Mouse (Mus musculus) intestine, postnatal 0 days (tissue): Measurements from ENCODE around the gene Tgfbr3. TPM values are rescaled to one million over a fixed set of nuclear protein-coding genes. Genes with fewer than 3 reads are reported as not detected.

Source experiments
- ATAC-seq: fragments of 200-750 bp; cut with Nextera tagmentation; 2 replicates; pipeline ENCODE4 v1.8.0; 2017; ENCODE audit warnings: mild to moderate bottlenecking, moderate TSS enrichment, moderate library complexity
- H3K27ac ChIP-seq: fragments of 300-500 bp; sonication (generic); 2 replicates; pipeline ENCODE4 v1.5.1; 2014; ENCODE audit warnings: mild to moderate bottlenecking, low read depth, low read length, moderate library complexity
- H3K27me3 ChIP-seq: fragments of 300-500 bp; sonication (generic); replicated peaks from 2 replicates; pipeline ENCODE4 v1.6.1; 2014; ENCODE audit warnings: low read length, mixed read lengths; ENCODE audit not compliant: control insufficient read depth, insufficient read depth
- H3K36me3 ChIP-seq: fragments of 300-500 bp; sonication (generic); 2 replicates; pipeline ENCODE4 v1.6.1; 2014; ENCODE audit warnings: mild to moderate bottlenecking, moderate library complexity; ENCODE audit not compliant: control insufficient read depth, insufficient read depth
- H3K4me1 ChIP-seq: fragments of 300-500 bp; sonication (generic); replicated peaks from 2 replicates; pipeline ENCODE4 v1.6.1; 2014; ENCODE audit warnings: antibody characterized with exemption, low read length, mixed read lengths; ENCODE audit not compliant: control insufficient read depth, insufficient read depth
- H3K4me2 ChIP-seq: fragments of 300-500 bp; sonication (generic); replicated peaks from 2 replicates; pipeline ENCODE4 v1.6.1; 2014; ENCODE audit warnings: low read depth, mild to moderate bottlenecking, moderate library complexity
- H3K4me3 ChIP-seq: fragments of 300-500 bp; sonication (generic); 2 replicates; pipeline ENCODE4 v1.5.1; 2014; ENCODE audit warnings: low read depth, low read length
- H3K9ac ChIP-seq: fragments of 300-500 bp; sonication (generic); 2 replicates; pipeline ENCODE4 v1.6.1; 2014; ENCODE audit warnings: mild to moderate bottlenecking, low read depth, low read length
- H3K9me3 ChIP-seq: fragments of 300-500 bp; sonication (generic); 2 replicates; pipeline ENCODE4 v1.6.1; 2016; ENCODE audit warnings: mixed run types; ENCODE audit not compliant: control insufficient read depth
- CTCF ChIP-seq: sonication (generic); IDR thresholded peaks from 2 replicates; pipeline ENCODE4 v1.5.1; 2016; ENCODE audit warnings: low read depth, mild to moderate bottlenecking, control low read depth, antibody characterized with exemption, moderate library complexity
- WGBS: fragments of 180-500 bp; shearing (Covaris S2); extraction: QIAGEN DNeasy Blood & Tissue Kit; methylation state at CpG from one replicate; pipeline ENCODE4 v1.1.7; 2014; 5-methylcytosine and 5-hydroxymethylcytosine counted together
- polyA plus RNA-seq: library from polyadenylated mRNA; unstranded; fragments of >200 nt; fragmentation: Nextera tagmentation; extraction: Ambion mirVana; gene quantifications from 2 replicates; pipeline ENCODE4 v1.2.1, GENCODE M21; 2015

The Tgfbr3 gene
- polyA plus RNA-seq, 1 experiment from 2014 or later, result 7.5 TPM

DNA sequence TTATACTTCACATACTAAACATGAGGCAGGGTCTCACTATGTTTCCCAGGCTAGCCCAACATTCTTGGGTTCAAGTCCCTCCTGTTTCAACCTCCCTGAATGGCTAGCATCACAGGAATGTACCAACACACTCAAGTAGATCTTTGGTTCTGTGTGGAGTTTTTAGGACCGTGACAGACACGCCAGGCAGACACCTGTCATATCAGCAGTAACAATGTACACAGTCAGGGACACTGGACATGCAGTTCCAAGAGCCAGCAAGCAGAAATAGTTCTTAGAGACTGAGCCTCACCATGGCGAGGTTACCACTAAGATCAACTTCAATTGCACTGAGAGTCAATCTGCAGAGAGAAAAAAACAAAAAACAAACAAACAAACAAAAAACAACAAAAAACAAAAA, 22.9 kb downstream of the Tgfbr3 start:
- Histone ChIP-seq H3K9me3 (no peaks in the 10 kb centered on the region), H3K4me2 (no peak overlapping the region), H3K27ac (no peak overlapping the region), H3K27me3 (no peaks in the 10 kb centered on the region), H3K9ac (no peak overlapping the region), H3K4me3 (no peak overlapping the region), H3K4me1 (0 out of 2 replicates have a peak, but pooled peaks cover 1% of the 10 kb centered on the region), H3K36me3 (no peaks in the 10 kb centered on the region)
- ATAC-seq, result no peak
- 78% methylated on average over 3 of the region's 3 CpGs for WGBS
- TF ChIP-seq CTCF, result no peak

GRCm38 (mm10) chr5:107264426-107265360, 24.7 kb downstream of the Tgfbr3 start:
- H3K27me3 ChIP-seq, result no peaks in the 10 kb centered on the region
- no peak overlapping the region for H3K4me2 ChIP-seq
- ATAC-seq, result no peak
- no peaks in the 10 kb centered on the region for H3K9me3 ChIP-seq
- no peak overlapping the region for H3K9ac ChIP-seq
- H3K27ac ChIP-seq, result no peak overlapping the region
- no peak overlapping the region for H3K4me3 ChIP-seq
- no peaks in the 10 kb centered on the region for H3K4me1 ChIP-seq
- 86% methylated on average over 16 of the region's 16 CpGs for WGBS
- no peak for TF ChIP-seq CTCF
- H3K36me3 ChIP-seq, result no peaks in the 10 kb centered on the region

DNA sequence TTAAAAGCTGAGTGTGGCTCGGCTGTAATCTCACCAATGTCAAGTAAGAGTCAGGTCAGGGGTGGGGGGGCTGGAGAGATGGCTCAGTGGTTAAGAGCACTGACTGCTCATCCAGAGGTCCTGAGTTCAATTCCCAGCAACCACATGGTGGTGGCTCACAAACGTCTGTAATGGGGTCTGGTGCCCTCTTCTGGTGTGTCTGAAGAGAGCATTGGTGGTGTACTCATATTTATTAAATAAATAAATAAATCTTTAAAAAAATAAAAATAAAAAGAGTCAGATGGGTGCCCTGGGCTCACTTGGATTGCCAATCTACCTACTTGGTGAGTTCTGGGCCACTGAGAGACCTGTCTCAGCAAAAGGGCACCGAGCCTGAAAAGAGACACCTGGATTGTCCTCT, 25.6 kb downstream of the Tgfbr3 start:
- Histone ChIP-seq H3K27me3 (no peaks in the 10 kb centered on the region), H3K4me1 (no peaks in the 10 kb centered on the region), H3K4me2 (no peak overlapping the region), H3K36me3 (peaks cover 3% of the 10 kb centered on the region; the same call in 1 of the 2 replicates), H3K27ac (no peak overlapping the region), H3K9me3 (no peaks in the 10 kb centered on the region), H3K4me3 (no peak overlapping the region), H3K9ac (no peak overlapping the region)
- 93% methylated on average over 3 of the region's 3 CpGs for WGBS
- ATAC-seq, result no peak
- TF ChIP-seq CTCF, result 0 out of 2 replicates have a peak, but pooled peaks have one; percentile 9

DNA sequence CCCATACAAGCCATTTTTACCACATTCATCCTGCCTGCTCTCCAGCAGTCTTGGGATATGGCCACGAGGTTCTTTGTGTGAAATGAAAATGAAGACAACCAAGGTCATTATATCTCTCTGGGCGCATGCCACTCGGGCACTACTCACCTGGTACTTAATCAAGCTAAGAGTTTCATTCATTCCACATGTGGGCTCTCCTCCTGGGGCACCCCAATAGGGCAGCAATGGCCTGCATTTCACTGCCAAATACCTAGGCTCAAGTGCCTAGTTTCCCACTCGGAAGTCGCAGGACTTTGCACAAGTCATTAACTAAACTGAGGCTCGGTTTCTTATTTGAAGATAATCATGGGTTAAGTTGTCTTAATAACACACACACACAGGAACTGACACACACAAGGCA, 27.5 kb downstream of the Tgfbr3 start:
- Histone ChIP-seq H3K27me3 (no peaks in the 10 kb centered on the region), H3K4me3 (no peak overlapping the region), H3K4me2 (no peak overlapping the region), H3K9ac (no peak overlapping the region), H3K27ac (no peak overlapping the region), H3K4me1 (no peaks in the 10 kb centered on the region), H3K9me3 (no peaks in the 10 kb centered on the region), H3K36me3 (peaks cover 4% of the 10 kb centered on the region; the same call in 1 of the 2 replicates)
- no peak for ATAC-seq
- TF ChIP-seq CTCF, result no peak
- 75% methylated on average over 6 of the region's 6 CpGs for WGBS

DNA sequence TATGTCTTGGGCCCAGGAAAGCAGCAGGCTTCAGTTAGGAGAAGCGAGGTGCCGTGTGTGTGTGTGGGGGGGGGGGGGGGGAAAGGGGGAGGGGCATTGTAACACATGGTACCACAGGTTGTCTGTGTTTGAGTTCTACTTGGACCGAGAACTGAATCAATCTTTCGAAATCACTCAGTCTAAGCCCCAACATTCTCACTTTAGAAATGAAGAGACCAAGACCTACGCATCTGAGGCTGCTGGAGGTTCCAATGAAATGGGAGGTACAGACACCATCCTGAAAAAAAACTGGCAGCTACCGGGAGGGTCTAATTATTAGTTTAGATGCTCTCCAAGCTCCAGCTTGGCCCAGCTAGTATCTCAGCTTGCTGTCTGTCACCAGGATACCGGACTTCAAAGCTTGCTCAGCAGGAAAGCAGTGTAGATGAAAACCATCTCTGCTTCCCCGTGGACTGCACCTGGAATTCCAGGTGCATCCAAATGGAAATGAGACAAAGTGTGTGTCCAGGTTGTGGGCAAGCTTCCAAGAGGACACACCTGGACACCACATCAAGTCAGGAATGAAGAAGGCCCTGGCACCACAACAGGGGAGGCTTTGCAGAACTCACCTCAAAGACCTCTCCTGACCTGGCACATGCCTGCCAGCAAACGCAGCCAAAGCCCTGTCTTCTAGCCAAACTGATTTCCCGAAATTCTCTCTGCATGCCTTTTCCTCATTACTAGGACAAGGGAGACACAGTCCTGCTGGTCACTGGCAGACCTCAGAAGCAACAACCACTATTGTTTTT, 28.5 kb downstream of the Tgfbr3 start:
- TF ChIP-seq CTCF, result no peak
- Histone ChIP-seq H3K27me3 (no peaks in the 10 kb centered on the region), H3K9me3 (no peaks in the 10 kb centered on the region), H3K9ac (no peak overlapping the region), H3K36me3 (peaks cover 4% of the 10 kb centered on the region; the same call in 1 of the 2 replicates), H3K4me1 (no peaks in the 10 kb centered on the region), H3K27ac (no peak overlapping the region), H3K4me3 (no peak overlapping the region), H3K4me2 (no peak overlapping the region)
- 78% methylated on average over 10 of the region's 10 CpGs for WGBS
- no peak for ATAC-seq

DNA sequence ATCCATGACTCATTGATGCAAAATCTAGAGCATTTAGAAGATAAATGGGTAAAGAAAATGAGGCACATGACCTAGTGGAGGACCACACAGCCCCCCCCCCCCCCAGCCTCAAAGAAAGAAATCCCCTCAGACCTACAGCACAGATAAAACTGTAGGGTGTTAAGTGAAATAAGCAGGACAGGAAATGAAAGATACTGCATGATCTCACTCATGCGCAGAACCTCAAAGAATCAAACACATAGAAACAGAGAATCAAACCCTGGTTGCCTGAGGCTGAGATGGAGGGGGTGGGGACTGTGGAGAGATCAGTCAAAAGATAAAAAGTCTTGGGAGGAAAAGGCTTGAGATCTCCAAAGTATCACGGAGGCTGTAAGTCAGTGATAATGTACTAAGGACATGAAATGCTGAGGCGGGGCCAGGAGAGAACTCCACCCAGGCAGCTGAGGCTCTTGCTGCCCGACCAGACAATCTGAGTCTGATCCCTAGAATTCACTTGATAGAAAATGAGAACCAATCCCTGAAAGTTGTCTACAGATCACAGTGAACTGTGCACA, 29.9 kb downstream of the Tgfbr3 start:
- no peaks in the 10 kb centered on the region for H3K27me3 ChIP-seq

More for the DNA sequence above, 29.9 kb downstream of the Tgfbr3 start:
- H3K4me1 ChIP-seq, result no peaks in the 10 kb centered on the region
- H3K36me3 ChIP-seq, result peaks cover 4% of the 10 kb centered on the region; the same call in 1 of the 2 replicates
- no peak for ATAC-seq
- H3K27ac ChIP-seq, result no peak overlapping the region
- H3K9ac ChIP-seq, result no peak overlapping the region
- no peaks in the 10 kb centered on the region for H3K9me3 ChIP-seq
- no peak overlapping the region for H3K4me2 ChIP-seq
- TF ChIP-seq CTCF, result no peak
- no peak overlapping the region for H3K4me3 ChIP-seq
- 73% methylated on average over 4 of the region's 4 CpGs for WGBS
